Mouse (Mus musculus) stomach, embryonic 14.5 days (tissue): ENCODE measurements around the gene Rexo2. TPM values are rescaled to one million over a fixed set of nuclear protein-coding genes. Genes with fewer than 3 reads are reported as not detected.

Source experiments
- ATAC-seq: fragments of 200-750 bp; cut with Nextera tagmentation; 2 replicates; pipeline ENCODE4 v1.8.0; 2017; ENCODE audit warnings: low read depth, moderate TSS enrichment; ENCODE audit not compliant: insufficient number of reproducible peaks, insufficient read depth, low FRiP score
- H3K27ac ChIP-seq: fragments of 300-500 bp; sonication (generic); 2 replicates; pipeline ENCODE4 v1.5.1; 2014; ENCODE audit warnings: mild to moderate bottlenecking, low read length, moderate library complexity, mixed read lengths
- H3K27me3 ChIP-seq: fragments of 300-500 bp; sonication (generic); 2 replicates; pipeline ENCODE4 v1.6.1; 2014; ENCODE audit warnings: low read length, control low read depth, mixed read lengths; ENCODE audit not compliant: control insufficient read depth, insufficient read depth
- H3K36me3 ChIP-seq: fragments of 300-500 bp; sonication (generic); 2 replicates; pipeline ENCODE4 v1.6.1; 2014; ENCODE audit warnings: mild to moderate bottlenecking, control low read depth, low read length, moderate library complexity, mixed read lengths; ENCODE audit not compliant: control insufficient read depth, insufficient read depth
- H3K4me1 ChIP-seq: fragments of 300-500 bp; sonication (generic); 2 replicates; pipeline ENCODE4 v1.6.1; 2014; ENCODE audit warnings: low read length, control low read depth, mixed read lengths; ENCODE audit not compliant: control insufficient read depth, insufficient read depth
- H3K4me2 ChIP-seq: fragments of 300-500 bp; sonication (generic); replicated peaks from 2 replicates; pipeline ENCODE4 v1.6.1; 2014; ENCODE audit warnings: low read depth, low read length, control low read depth
- H3K4me3 ChIP-seq: fragments of 300-500 bp; sonication (generic); 2 replicates; pipeline ENCODE4 v1.5.1; 2014; ENCODE audit warnings: low read depth, low read length, control low read depth
- H3K9ac ChIP-seq: fragments of 300-500 bp; sonication (generic); replicated peaks from 2 replicates; pipeline ENCODE4 v1.6.1; 2014; ENCODE audit warnings: low read depth, mild to moderate bottlenecking, control low read depth, low read length, moderate library complexity, mixed read lengths
- H3K9me3 ChIP-seq: fragments of 300-500 bp; sonication (generic); 2 replicates; pipeline ENCODE4 v1.6.1; 2016; ENCODE audit warnings: low read depth, low read length, control low read depth; ENCODE audit not compliant: control insufficient read depth
- WGBS: fragments of 180-500 bp; shearing (Covaris S2); extraction: QIAGEN DNeasy Blood & Tissue Kit; methylation state at CpG from one replicate; pipeline ENCODE4 v1.1.7; 2014; 5-methylcytosine and 5-hydroxymethylcytosine counted together
- polyA plus RNA-seq: library from polyadenylated mRNA; unstranded; fragments of >200 nt; fragmentation: Nextera tagmentation; extraction: Ambion mirVana; gene quantifications from 2 replicates; pipeline ENCODE4 v1.2.1, GENCODE M21; 2014

Gene Rexo2
- polyA plus RNA-seq, 1 experiment from 2014 or later: 89.5 TPM

- WGBS: 66% methylated on average over 8 of the region's 8 CpGs
- no peaks in the 10 kb centered on the region for H3K9me3 ChIP-seq
- ATAC-seq: no peak
- no peak overlapping the region for H3K4me3 ChIP-seq
- H3K4me1 ChIP-seq: no peaks in the 10 kb centered on the region
- no peak overlapping the region for H3K4me2 ChIP-seq
- H3K9ac ChIP-seq: no peak overlapping the region
- H3K27me3 ChIP-seq: no peaks in the 10 kb centered on the region
- no peak overlapping the region for H3K27ac ChIP-seq
- H3K36me3 ChIP-seq: no peaks in the 10 kb centered on the region
Measured at GRCm38 (mm10) chr9:48504741-48505365, 24.4 kb upstream of the Rexo2 start.

GRCm38 (mm10) chr9:48503001-48503400 is 22.6 kb upstream of the Rexo2 start:
- Histone ChIP-seq H3K4me3 (no peak overlapping the region), H3K36me3 (no peaks in the 10 kb centered on the region), H3K27me3 (no peaks in the 10 kb centered on the region), H3K9ac (no peak overlapping the region), H3K27ac (no peak overlapping the region), H3K4me1 (no peaks in the 10 kb centered on the region), H3K9me3 (no peaks in the 10 kb centered on the region), H3K4me2 (no peak overlapping the region)
- 58% methylated on average over 2 of the region's 2 CpGs for WGBS
- ATAC-seq: no peak

- Histone ChIP-seq H3K4me1 (no peaks in the 10 kb centered on the region), H3K36me3 (no peaks in the 10 kb centered on the region), H3K4me2 (no peak overlapping the region), H3K9me3 (peaks cover under 1% of the 10 kb centered on the region; the same call in 1 of the 2 replicates), H3K4me3 (no peak overlapping the region), H3K9ac (no peak overlapping the region), H3K27me3 (no peaks in the 10 kb centered on the region), H3K27ac (no peak overlapping the region)
- 81% methylated on average over 7 of the region's 7 CpGs for whole genome bisulfite sequencing
- no peak for ATAC-seq
Measured at GRCm38 (mm10) chr9:48501192-48501591, 20.8 kb upstream of the Rexo2 start.

GRCm38 (mm10) chr9:48495548-48495932 is 15.1 kb upstream of the Rexo2 start:
- Histone ChIP-seq H3K27ac (peak overlapping the region; percentile 78), H3K4me1 (peaks cover 10% of the 10 kb centered on the region; the same call in 1 of the 2 replicates), H3K9ac (peak overlapping the region; percentile 95), H3K36me3 (peaks cover 25% of the 10 kb centered on the region), H3K4me3 (peak overlapping the region; percentile 89), H3K9me3 (peaks cover 3% of the 10 kb centered on the region; the same call in 1 of the 2 replicates), H3K4me2 (peak overlapping the region; percentile 80), H3K27me3 (no peaks in the 10 kb centered on the region)
- peak; percentile 56 for ATAC-seq
- WGBS: 2% methylated on average over 34 of the region's 34 CpGs

- peaks cover 30% of the 10 kb centered on the region for H3K36me3 ChIP-seq
- under 1% methylated on average over 72 of the region's 72 CpGs for WGBS
- peak; percentile 100 for ATAC-seq
- peaks cover 10% of the 10 kb centered on the region; the same call in 1 of the 2 replicates for H3K4me1 ChIP-seq
- H3K27me3 ChIP-seq: no peaks in the 10 kb centered on the region
- peak within 1 kb of the TSS; percentile 89 for H3K4me3 ChIP-seq
- H3K9ac ChIP-seq: peak within 1 kb of the TSS; percentile 95
- peak within 1 kb of the TSS; percentile 80 for H3K4me2 ChIP-seq
- H3K27ac ChIP-seq: peak within 1 kb of the TSS; percentile 82
- H3K9me3 ChIP-seq: peaks cover 3% of the 10 kb centered on the region; the same call in 1 of the 2 replicates
Measured at GRCm38 (mm10) chr9:48494817-48495547, 14.6 kb upstream of the Rexo2 start, which contains the start of the genes Rbm7 and Gm5617. TSS of gene Rbm7 (minus strand) at chr9:48495299. TSS of gene Gm5617 (plus strand) at chr9:48495442.

GRCm38 (mm10) chr9:48481214-48482134 is 1.1 kb upstream of the Rexo2 start:
- 32% methylated on average over 20 of the region's 20 CpGs for WGBS

GRCm38 (mm10) chr9:48479838-48480410 is 499 bp downstream of the Rexo2 start:
- Histone ChIP-seq H3K9me3 (no peaks in the 10 kb centered on the region), H3K4me3 (peak overlapping the region; percentile 89), H3K36me3 (peaks cover 5% of the 10 kb centered on the region; the same call in 1 of the 2 replicates), H3K4me2 (peak overlapping the region; percentile 59), H3K27me3 (no peaks in the 10 kb centered on the region), H3K9ac (peak overlapping the region; percentile 32), H3K4me1 (0 out of 2 replicates have a peak, but pooled peaks cover 3% of the 10 kb centered on the region), H3K27ac (no peak overlapping the region)
- 9% methylated on average over 18 of the region's 25 CpGs for WGBS
- 0 out of 2 replicates have a peak, but pooled peaks have one; percentile 53 for ATAC-seq

More at GRCm38 (mm10) chr9:48481214-48482134, 1.1 kb upstream of the Rexo2 start:
- Histone ChIP-seq H3K4me2 (peak overlapping the region; percentile 59), H3K9me3 (no peaks in the 10 kb centered on the region), H3K27ac (no peak overlapping the region), H3K9ac (no peak overlapping the region), H3K4me3 (peak overlapping the region; percentile 89), H3K4me1 (0 out of 2 replicates have a peak, but pooled peaks cover 3% of the 10 kb centered on the region), H3K27me3 (no peaks in the 10 kb centered on the region), H3K36me3 (no peaks in the 10 kb centered on the region; the same call in 1 of the 2 replicates)
- ATAC-seq: no peak
